Mouse (Mus musculus) lung, postnatal 0 days (tissue): ENCODE measurements around the gene Rxra.

ENCODE experiments used
- CTCF ChIP-seq: IDR thresholded peaks from 2 replicates; pipeline ENCODE4 v1.5.1; 2016; ENCODE audit warnings: antibody characterized with exemption, mild to moderate bottlenecking
- EP300 ChIP-seq: IDR thresholded peaks from 2 replicates; pipeline ENCODE4 v1.6.1; 2016; ENCODE audit warnings: antibody characterized with exemption, mild to moderate bottlenecking, control low read depth

DNA sequence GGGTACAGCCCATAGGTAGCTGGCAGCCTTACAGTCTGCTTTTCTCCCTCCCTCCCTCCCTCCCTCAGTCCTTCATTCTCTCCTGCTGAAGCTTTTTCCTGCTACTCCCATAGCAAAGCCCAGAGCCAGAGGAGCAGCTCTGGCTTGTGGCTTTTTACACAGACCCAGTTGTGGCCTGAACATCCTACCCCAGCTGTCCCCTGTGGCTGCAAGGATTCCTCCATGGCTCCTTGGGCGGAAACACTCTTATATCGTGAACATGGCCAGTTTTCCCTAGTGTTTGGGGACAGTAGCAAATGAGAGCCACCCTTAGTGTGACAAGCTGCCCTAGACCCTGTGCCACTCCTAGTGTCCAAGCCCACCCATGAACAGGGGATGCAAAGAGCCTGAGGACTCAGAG is 58.6 kb downstream of the Rxra start:
- no peak for TF ChIP-seq CTCF
- no peak for TF ChIP-seq EP300
